Mouse (Mus musculus) macrophage (primary cell): ENCODE data around the gene Pphln1. TPM values are rescaled to one million over a fixed set of nuclear protein-coding genes. Genes with fewer than 3 reads are reported as not detected.

Experiments
- H3K27ac ChIP-seq: fragments of 350-480 bp; formaldehyde crosslinking; 2 replicates; pipeline ENCODE4 v1.9.0; 2021
- H3K36me3 ChIP-seq: fragments of 350-480 bp; formaldehyde crosslinking; 2 replicates; pipeline ENCODE4 v1.9.0; 2021; ENCODE audit errors: inconsistent target
- H3K4me3 ChIP-seq: fragments of 350-480 bp; formaldehyde crosslinking; 2 replicates; pipeline ENCODE4 v1.9.0; 2021; ENCODE audit errors: inconsistent target
- H3K79me2 ChIP-seq: fragments of 350-480 bp; formaldehyde crosslinking; 2 replicates; pipeline ENCODE4 v1.9.0; 2021; ENCODE audit errors: inconsistent target
- WGBS: methylation state at CpG from one replicate; pipeline ENCODE4 v1.1.7; 2026; ENCODE audit warnings: inconsistent platforms; ENCODE audit not compliant: missing documents; 5-methylcytosine and 5-hydroxymethylcytosine counted together
- polyA plus RNA-seq: library from polyadenylated mRNA; stranded (reverse); fragments of 250-400 nt; gene quantifications from 3 replicates; pipeline ENCODE4 v1.2.4, GENCODE M21; 2018; ENCODE audit warnings: inconsistent platforms

Pphln1 gene
- polyA plus RNA-seq, 1 experiment from 2014 or later, result 28.3 TPM

DNA sequence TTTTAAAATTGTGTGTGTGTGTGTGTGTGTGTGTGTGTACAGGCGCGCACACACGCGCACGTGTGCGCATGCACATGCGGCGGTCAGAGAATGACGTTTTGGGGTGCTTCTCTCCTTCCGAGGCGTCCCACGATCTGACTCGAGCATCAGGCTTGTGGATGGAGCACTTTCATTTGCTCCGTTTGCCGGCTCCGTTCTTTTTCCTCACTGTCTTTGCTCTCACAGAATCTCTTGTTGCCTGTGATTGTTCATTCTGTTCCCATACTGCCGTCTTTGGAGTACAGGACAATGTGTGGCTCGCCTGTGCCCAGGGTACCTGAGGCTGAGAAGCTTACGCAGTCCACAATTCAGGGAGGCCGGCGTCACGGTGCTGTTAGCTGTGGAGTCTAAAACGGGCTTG lies 62.9 kb downstream of the Pphln1 start:
- no peak overlapping the region for H3K27ac ChIP-seq
- H3K36me3 ChIP-seq, result peaks cover 30% of the 10 kb centered on the region; the same call in 1 of the 2 replicates
- no peak overlapping the region for H3K4me3 ChIP-seq
- no peaks in the 10 kb centered on the region for H3K79me2 ChIP-seq
- 93% methylated on average over 16 of the region's 23 CpGs for WGBS

DNA sequence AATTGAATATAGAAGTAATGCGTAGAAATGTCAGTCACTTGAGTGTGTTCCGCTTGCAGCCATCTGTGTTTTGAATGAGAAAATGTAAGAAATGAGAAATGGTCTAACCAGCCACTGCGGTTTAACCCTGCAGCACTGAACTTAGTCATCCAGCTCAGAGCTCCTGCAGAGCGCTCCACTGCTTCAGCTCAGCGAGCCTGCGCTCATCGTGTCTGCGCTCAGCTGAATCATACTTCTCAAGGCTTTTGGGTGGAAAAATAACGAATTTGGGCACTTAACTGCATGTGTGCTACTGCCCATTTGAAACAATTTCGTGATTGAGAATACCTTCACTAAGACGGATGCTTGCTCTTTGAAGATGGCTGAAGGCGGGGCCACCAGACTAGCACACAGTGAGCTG lies 73.5 kb downstream of the Pphln1 start:
- H3K4me3 ChIP-seq, result no peak overlapping the region
- H3K36me3 ChIP-seq, result peaks cover 4% of the 10 kb centered on the region; the same call in 1 of the 2 replicates
- H3K27ac ChIP-seq, result no peak overlapping the region
- whole genome bisulfite sequencing, result 93% methylated on average over 12 of the region's 12 CpGs
- no peaks in the 10 kb centered on the region for H3K79me2 ChIP-seq

DNA sequence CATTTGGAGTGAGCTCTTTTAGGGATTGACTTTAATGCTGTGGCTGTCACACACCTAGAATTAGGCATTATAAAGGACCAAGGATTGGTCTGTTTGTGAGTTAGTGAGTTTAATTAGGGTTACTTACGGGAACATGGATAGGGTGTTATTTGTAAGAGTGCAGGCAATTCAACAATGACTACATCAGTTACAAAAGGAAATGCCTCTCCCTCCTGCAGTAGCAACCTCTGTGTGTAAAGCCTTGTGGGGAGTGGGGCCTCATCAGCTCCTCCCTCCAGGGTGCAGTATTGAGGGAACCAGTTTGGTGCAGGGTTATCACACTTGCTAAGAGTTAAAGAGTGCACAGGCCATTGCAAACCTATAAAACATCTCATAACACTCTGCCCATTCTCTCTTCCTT lies 73.9 kb downstream of the Pphln1 start:
- Histone ChIP-seq H3K4me3 (no peak overlapping the region), H3K36me3 (peaks cover 1% of the 10 kb centered on the region; the same call in 1 of the 2 replicates), H3K79me2 (no peaks in the 10 kb centered on the region), H3K27ac (no peak overlapping the region)
- WGBS, result 92% methylated on average over 1 of the region's 1 CpGs

DNA sequence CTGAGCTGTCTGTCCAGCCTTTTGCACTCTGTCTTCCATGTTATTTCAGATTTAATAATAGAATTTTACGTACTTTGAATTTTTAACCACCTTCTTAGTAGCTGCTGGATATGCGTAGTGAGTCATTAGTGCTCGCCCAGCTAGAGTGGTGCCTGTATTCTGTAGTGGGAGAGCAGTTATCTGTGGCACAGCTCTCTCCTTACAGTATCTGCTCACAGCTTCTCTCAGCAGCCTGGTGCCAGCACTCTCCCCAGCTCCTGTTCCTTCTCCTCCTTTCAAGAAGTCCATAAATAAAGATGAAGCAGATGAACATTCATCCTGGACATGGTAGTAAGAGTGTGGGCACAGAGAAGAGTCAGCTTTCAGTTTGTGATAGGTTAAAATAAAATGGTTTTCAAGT lies 76.1 kb downstream of the Pphln1 start:
- Histone ChIP-seq H3K27ac (no peak overlapping the region), H3K4me3 (no peak overlapping the region), H3K36me3 (no peaks in the 10 kb centered on the region; the same call in 1 of the 2 replicates), H3K79me2 (no peaks in the 10 kb centered on the region)
- 92% methylated on average over 3 of the region's 3 CpGs for WGBS

DNA sequence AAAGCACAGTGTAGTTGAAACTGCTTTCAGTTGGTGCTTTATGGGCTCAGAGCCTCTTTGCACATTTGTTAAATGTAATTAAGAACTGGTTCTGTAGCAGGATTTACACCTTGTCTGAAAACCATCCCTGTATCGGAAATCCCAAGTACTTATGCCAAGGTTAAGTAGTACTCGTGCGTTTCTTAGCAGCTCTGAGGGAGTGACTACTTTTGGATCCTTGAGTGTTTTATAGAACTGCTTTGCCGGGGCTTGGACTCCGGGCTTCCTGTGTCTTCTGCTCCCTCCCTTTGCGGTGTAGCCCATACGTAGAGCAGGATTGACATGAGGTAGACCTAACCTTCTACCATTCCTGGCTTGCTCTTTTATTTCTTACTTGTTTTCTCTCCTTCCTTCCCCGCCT lies 77.5 kb downstream of the Pphln1 start:
- WGBS, result 96% methylated on average over 8 of the region's 8 CpGs
- H3K4me3 ChIP-seq, result no peak overlapping the region
- no peak overlapping the region for H3K27ac ChIP-seq
- no peaks in the 10 kb centered on the region for H3K79me2 ChIP-seq
- H3K36me3 ChIP-seq, result no peaks in the 10 kb centered on the region; the same call in 1 of the 2 replicates

DNA sequence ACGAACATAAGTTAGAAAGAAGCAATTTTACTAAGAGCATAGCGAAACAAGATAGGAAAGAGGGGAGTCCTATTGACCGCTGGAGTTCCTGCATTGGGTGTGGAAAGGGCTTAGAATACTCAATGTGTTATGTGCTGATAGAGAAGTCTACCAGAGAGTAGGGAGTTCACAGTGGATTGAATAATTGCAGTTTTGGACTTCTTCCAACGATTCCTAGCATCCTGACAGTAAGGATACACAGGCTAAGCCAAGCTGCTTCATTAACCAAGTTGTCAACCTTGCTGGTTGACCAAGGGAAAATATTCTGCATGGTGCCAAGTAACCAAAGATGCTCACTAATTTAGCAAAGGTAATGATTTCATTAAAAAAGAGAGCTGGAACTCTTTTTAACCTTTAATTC lies 79.6 kb downstream of the Pphln1 start:
- Histone ChIP-seq H3K79me2 (no peaks in the 10 kb centered on the region), H3K27ac (no peak overlapping the region), H3K36me3 (no peaks in the 10 kb centered on the region), H3K4me3 (no peak overlapping the region)
- WGBS, result 98% methylated on average over 4 of the region's 4 CpGs

DNA sequence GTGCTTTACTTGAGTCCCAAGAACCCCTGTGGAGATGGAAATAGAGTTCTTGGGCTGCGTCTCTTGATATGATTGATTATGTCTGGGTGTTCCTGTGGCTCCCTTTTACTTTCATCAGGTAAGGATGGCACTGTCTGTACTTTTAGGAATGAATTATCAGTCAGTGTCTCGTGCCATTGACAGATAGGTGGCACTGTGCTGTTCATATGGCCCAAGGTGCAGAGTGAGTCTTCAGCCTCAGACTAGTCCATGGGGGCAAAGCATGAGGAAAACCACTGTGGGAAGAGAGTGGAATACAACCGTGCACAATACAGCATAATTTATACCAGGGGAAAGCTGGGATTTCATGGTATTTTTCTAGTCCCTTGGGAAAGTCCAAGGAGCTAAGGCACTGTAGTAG lies 80.5 kb downstream of the Pphln1 start:
- no peak overlapping the region for H3K27ac ChIP-seq
- no peak overlapping the region for H3K4me3 ChIP-seq
- 83% methylated on average over 3 of the region's 3 CpGs for WGBS
- no peaks in the 10 kb centered on the region for H3K36me3 ChIP-seq
- H3K79me2 ChIP-seq, result no peaks in the 10 kb centered on the region

DNA sequence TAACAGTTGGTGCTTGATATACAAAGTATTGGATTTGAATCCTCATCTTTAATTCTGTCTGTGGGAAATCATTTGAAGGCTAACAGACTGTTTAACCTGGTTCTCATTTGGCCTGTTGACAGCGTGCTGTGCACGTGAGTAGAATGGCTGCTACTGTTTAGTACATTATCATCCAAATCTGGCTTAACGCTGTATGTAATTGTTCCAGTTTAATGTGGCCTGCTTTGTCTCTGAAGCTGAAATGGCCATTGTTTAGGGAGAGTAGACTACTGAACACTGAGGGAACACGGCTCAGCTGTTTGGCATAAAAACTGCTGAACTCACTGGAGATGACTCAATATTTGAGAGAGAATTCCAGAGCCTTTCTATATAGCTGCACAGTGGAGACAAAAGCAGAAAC lies 81.3 kb downstream of the Pphln1 start:
- 99% methylated on average over 4 of the region's 4 CpGs for WGBS
- Histone ChIP-seq H3K36me3 (no peaks in the 10 kb centered on the region), H3K27ac (no peak overlapping the region), H3K79me2 (no peaks in the 10 kb centered on the region), H3K4me3 (no peak overlapping the region)

DNA sequence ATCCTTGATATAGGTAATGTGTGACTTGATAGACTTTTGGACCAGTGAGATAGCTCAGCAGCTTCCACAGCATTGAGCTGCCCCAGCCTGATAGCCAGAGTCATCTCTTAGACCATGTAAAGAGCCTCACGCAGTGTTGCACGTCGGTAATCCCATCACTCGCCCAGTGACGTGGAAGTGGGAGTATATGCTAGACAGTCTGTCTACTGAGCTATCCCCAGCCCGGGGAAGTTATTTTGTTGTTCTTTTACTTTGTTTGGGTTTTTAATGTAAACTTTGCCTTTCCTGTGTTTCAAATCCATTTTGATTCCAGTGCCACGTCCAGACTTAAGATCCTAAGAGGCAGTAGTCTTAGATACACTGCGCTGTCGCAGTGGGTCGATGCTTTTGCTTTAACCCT lies 83.0 kb downstream of the Pphln1 start:
- H3K27ac ChIP-seq, result no peak overlapping the region
- 94% methylated on average over 10 of the region's 10 CpGs for WGBS

DNA sequence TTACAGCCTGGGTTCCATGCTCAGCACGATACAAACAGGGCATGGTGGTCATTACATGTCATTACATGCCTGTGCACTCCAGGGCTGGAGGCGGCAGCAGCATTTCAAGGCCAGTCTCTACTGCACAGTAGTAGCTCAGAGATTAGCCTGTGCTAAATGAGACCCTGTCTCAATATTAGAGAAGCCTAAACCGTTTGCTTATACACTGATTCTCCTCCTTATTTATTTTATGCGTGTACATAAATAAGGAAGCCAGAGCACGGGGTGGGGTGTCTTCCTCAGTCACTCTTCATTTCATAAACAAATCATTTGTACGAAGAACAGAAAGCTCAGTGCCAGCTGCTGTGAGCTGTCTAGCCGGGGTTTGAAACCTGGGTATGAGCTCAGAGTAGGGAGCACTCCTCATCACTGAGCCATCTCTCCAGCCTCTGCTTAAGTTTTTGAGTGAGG lies 86.1 kb downstream of the Pphln1 start:
- Histone ChIP-seq H3K36me3 (no peaks in the 10 kb centered on the region), H3K27ac (no peak overlapping the region), H3K79me2 (no peaks in the 10 kb centered on the region), H3K4me3 (no peak overlapping the region)
- 91% methylated on average over 7 of the region's 7 CpGs for WGBS

More for the DNA sequence above, 83.0 kb downstream of the Pphln1 start:
- Histone ChIP-seq H3K36me3 (no peaks in the 10 kb centered on the region), H3K4me3 (no peak overlapping the region), H3K79me2 (no peaks in the 10 kb centered on the region)

DNA sequence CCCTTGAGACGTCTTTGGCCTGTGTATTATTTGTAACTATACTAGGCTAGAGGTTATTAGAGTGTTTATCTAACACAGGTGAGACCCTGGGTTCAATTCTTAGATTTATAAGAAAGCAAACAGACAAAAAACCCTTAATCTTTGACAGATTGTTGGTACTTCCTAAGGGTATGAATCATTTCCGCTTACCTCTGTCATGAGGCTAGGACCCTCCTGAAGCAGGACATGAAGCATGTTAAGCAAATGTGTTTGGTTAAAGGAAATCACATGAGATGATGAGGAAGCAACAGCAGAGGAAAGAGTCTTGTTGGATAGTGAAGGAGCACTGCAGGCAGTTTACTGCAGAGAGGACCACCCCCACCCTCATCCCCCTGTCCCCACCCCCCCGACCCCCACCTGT lies 87.1 kb downstream of the Pphln1 start:
- no peak overlapping the region for H3K27ac ChIP-seq
- no peaks in the 10 kb centered on the region for H3K36me3 ChIP-seq
- no peaks in the 10 kb centered on the region for H3K79me2 ChIP-seq
- no peak overlapping the region for H3K4me3 ChIP-seq
- WGBS, result 85% methylated on average over 3 of the region's 3 CpGs

DNA sequence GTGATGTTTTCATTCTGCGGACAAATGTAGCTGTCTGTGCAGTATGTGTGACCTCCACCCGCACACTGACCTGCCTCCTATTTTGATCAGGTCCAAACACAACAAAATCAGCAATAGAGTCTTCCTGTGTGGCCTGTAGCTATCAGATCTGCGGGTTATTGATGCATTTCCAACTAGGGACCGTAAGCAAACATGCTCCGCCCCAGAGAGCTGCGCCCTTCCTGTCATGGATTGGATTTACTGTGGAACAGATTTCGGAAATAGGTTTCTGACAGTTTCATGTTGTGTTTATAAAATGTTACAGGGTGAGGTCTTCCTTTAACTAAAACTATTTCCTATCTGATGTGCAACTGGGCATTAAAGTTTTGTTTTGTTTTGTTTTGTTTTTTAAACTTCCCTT lies 87.9 kb downstream of the Pphln1 start:
- Histone ChIP-seq H3K27ac (no peak overlapping the region), H3K36me3 (no peaks in the 10 kb centered on the region), H3K4me3 (no peak overlapping the region), H3K79me2 (no peaks in the 10 kb centered on the region)
- WGBS, result 98% methylated on average over 7 of the region's 7 CpGs

DNA sequence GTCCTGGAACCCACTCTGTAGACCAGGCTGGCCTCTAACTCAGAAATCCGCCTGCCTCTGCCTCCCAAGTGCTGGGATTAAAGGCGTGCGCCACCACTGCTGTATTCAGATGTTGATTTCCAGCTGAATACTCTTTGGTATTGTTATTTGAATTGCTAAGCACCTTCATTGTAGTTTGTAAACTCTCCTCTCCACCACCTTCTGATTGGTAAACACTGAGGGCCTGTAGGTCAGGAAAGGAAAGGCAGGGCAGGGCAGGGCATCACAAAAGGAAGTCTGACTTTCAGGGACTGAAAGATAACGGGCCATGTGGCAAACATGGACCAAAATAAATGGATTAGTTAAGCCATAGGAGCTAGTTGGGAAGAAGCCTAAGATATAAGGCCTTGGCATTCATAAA lies 91.4 kb downstream of the Pphln1 start:
- Histone ChIP-seq H3K36me3 (no peaks in the 10 kb centered on the region), H3K4me3 (no peak overlapping the region), H3K79me2 (no peaks in the 10 kb centered on the region), H3K27ac (no peak overlapping the region)
- 98% methylated on average over 4 of the region's 4 CpGs for WGBS

DNA sequence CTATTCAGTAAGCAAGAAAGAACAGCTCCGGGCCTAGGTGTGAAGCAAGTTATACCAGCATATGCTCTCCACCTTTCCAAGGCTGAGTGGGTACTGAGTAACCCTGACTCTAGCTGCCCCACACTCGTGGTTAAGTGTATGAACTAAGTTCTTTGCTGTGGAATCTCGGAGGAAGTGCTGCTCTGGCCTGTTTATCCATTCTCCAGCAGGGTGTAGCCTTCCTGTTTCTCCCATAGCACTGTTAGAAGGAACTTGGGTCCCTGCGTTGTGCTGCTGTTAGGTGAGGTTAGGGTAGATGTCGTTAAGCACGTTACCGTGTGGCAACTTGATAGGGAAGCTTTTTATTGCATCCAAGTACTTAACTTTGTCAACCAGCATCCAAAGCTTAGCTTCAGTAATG lies 96.5 kb downstream of the Pphln1 start:
- Histone ChIP-seq H3K79me2 (no peaks in the 10 kb centered on the region), H3K4me3 (no peak overlapping the region), H3K36me3 (no peaks in the 10 kb centered on the region), H3K27ac (no peak overlapping the region)
- WGBS, result 80% methylated on average over 7 of the region's 7 CpGs

DNA sequence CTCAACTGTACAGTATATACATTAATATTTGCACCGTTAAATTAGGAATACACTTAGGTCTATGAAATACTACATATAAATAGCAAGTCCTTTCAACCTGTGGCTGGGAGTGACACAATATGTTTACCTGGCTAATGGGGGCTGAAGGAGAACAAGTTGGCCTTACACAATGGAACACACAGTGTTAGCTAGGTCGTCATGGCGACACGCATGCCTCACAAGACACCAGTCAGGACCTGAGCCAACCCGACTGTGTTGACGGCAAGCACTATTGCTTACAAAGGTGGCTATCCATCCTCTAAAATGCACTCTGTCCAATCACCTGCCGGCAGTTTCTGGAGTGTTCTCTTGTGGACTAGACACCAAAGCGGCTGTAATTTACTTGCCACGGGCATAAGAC lies 101.7 kb downstream of the Pphln1 start:
- no peaks in the 10 kb centered on the region for H3K36me3 ChIP-seq
- H3K4me3 ChIP-seq, result no peak overlapping the region
- H3K79me2 ChIP-seq, result no peaks in the 10 kb centered on the region
- no peak overlapping the region for H3K27ac ChIP-seq
- WGBS, result 94% methylated on average over 9 of the region's 9 CpGs

DNA sequence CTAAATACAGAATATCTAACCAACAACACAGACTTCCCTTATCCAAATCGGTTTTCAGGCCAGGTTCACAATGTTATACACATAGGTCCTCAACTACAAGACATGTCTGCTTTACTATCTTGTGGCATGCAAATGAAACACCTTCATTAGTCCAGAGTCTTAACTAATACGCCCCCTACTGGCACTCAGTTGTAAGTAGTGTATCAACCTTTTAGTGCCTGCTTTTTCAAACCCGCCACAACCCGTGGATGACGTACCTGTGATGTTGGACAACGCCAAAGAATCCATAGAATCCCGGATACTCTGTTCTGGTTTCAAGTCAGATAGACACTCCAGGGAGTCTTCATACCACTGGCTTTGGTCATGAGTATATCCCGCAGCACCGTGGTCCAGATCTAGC lies 104.6 kb downstream of the Pphln1 start:
- Histone ChIP-seq H3K4me3 (no peak overlapping the region), H3K36me3 (no peaks in the 10 kb centered on the region), H3K79me2 (no peaks in the 10 kb centered on the region), H3K27ac (no peak overlapping the region)
- WGBS, result 91% methylated on average over 9 of the region's 9 CpGs
